Mouse (Mus musculus) megakaryocyte progenitor cell, adult 5-6 weeks (primary cell): ENCODE data around the gene Isca1. TPM values are rescaled to one million over a fixed set of nuclear protein-coding genes. Genes with fewer than 3 reads are reported as not detected.
A peak's percentile ranks its signal among the peaks of the same experiment; 100 is the strongest.
"Not testable (repeated sequence)": the region's sequence is repeated elsewhere in the genome, so short reads cannot be mapped to it uniquely, and the experiment has no call there.

Source experiments
- ATAC-seq: replicated peaks from 2 replicates; pipeline ENCODE4 v1.8.0; 2016; ENCODE audit warnings: mild to moderate bottlenecking, moderate TSS enrichment, inconsistent platforms; ENCODE audit not compliant: poor library complexity
- total RNA-seq, 2 experiments: library from RNA; stranded (forward) in 1 of 2; stranded (reverse) in 1 of 2; fragments of 157-497, 149-512 nt in 1 of 2; fragments of 200-1000 nt in 1 of 2; gene quantifications; 2 replicates each; pipeline versions ENCODE4 v1.2.3 to v1.2.4; 2015 to 2017

Gene Isca1
- total RNA-seq (2015): 65.4 and 74.1 TPM in 2 replicates
- 29.9 and 34.0 TPM in 2 replicates for total RNA-seq (2017)

DNA sequence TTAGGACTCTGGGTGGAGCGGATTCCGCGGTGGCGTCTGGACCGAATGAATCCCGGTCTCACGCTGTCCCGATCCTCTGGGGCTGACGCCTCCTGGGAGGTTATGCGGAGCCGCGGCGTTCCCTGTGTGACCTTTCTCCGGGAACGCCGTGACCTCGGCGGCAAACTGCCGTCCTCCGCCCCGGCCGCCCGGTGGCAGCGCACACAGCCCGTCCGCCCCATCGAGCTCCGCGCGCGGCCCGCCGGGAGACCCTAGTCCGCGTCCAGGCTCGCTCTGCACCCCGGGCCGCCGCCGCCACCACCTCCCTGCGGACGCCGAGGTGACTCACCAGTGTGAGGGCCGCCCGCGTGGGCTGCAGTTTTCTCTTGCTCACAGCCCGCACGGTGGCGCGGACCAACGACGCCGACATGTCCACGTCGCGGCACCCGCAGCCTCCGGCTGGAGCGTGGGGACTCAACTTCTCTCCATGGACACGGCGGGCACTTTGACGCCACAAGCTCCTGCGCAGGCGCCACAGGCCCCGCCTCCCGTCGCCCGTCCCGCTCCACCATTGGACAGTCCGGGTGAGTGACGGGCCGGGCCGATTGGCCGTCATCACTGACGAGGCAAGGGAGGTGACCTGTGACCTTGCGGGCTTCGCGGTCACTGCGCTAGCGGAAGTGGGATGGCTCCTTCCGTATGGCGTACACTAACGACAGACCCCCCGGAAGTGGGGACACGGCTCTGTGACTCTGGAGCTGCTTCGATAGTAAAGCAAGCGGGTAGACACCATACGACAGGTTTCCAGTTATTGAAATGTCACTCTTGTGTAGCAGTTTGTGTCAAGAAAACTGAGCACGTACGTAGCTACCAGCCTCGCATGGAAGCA lies at the start of gene Isca1:
Gene Isca1, minus strand, starts transcription at position 515 of the 868 bp plus-strand sequence.
- peak; percentile 79 for ATAC-seq

DNA sequence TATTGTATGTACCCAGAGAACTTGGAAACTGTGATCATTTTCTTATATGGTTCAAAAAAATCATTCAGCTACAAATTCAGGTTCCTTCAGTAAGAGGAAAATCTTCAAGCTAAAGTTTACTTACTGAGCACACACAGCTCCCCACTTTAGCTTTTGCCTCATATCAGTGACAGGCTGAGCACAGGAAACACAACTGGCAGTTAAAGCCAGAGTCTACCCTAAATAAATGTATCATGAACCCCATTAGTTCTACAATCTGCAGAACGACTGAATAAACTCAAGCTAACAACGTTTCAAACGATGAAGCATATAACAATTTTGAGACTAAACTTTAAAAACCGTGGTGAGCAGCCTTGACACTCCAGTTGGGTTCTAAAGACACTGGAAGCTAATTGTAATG lies 47.7 kb upstream of the Isca1 start:
- no peak for ATAC-seq

DNA sequence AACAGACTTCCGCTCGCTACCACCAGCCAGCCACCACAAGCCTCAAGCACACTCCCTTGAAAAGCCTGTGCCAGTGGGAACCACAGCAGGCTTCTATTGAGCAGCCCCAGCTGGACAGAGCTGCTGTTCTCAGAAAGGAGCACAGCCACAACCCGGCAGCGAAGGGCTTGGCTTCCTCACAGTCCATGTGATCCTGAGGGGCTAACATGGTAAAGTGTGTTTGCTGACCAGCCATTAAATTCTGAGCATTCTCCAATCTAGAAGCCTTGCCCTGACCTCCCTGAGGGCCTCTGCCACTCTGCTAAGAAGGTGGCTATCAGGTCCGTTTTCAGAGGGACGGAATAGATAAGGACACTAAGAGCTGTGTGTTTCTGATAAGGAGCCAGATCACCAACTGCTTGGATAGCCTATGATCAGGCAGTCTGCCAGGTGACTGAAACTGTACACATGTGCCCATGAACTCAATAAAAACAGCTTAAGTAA lies 44.5 kb upstream of the Isca1 start:
- ATAC-seq: peak; percentile 80

DNA sequence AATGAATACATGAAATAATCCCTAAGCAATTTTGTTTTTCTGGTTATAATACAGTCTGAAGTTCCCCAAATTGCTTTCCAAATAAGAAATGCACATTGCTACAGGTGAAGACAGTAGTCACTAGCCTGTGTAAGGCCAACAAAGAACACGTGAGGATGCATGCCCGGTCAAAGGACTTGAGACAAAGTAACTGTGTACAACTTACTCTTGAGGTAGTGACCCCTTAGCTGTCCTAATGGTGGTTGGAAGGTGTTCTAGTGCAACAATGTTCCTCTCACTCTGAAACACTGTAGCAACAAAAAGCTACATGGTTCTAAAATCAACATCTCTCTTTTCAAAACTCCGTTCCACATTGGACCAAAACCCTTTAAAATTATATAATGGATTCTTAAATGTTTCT lies 42.0 kb upstream of the Isca1 start:
- ATAC-seq: no peak

DNA sequence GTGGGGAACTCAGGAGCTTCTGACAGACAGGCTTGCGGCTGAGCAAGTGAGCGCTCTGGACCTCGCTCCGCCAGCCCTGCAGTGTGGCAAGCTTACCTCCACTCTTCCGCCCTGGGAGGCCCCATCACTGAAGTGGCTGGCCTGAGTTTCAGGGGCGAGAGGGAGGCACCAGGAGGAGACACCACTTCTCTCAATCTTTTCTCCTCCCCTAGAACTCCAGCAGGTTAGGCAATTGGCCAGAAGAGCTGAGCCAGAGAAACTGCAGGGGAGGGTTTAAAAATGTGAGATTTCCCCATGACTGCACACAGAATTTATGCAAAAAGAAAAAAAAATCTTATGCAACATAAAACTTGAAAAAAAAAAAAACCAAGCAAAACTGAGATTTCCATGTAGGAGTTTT lies 31.4 kb upstream of the Isca1 start:
- ATAC-seq: no peak

DNA sequence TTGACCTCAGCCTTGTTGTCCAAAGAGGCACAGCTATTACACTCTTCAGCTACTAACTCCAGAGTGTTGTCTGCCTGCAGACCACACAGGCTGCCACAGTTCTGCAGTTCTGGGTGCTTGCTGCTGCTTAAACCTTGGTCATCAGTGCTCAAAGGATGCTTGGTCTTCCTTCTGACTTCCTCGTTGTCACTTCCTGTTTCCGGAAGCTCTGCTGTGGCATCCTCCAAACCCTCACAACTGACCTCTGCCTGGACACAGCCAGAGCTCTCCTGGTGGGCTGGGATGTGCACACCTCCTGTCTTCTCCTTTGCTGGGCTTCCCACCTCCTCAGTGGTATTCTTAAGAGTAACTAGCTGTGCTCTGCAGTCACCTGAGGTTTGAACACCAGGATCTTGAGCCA lies 30.5 kb upstream of the Isca1 start:
- ATAC-seq: no peak

DNA sequence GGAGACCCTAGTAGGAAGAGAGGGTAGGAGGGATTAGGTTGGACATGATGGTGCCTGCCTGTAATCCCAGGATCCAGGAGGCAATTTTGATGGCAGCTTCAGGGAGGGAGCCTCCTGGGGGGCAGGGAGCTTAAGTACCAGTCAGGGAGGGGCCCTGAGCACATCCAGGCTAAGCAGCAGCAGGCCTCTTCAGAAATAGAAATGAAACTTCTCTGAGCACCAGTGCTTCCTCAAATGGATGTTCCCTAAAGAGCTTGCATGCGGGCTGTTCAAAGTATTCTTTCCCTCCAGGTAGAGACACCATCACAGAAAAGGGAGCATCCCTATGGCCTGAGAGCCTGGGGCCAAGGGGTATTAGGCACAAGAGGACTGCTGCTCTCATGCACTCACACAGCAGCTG lies 28.7 kb upstream of the Isca1 start:
- no peak for ATAC-seq

DNA sequence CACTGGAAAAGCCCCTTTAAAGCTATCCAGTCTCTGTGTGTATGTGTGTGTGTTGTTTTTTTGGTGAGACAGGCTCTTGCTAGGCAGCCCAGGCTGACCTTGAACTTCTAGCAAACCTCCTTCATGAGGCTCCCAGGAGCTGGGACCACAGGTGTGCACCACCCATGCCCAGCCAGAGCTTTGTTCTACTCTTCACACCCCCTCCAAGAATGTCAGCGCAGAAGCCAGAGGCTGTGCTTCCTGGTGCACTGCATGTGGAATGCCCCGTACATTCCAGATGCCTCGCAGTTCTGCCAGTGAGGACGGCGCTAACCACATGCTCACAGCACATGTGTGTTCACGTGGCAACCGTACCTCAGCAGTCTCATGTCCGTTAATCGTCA lies 26.8 kb upstream of the Isca1 start:
- ATAC-seq: no peak

DNA sequence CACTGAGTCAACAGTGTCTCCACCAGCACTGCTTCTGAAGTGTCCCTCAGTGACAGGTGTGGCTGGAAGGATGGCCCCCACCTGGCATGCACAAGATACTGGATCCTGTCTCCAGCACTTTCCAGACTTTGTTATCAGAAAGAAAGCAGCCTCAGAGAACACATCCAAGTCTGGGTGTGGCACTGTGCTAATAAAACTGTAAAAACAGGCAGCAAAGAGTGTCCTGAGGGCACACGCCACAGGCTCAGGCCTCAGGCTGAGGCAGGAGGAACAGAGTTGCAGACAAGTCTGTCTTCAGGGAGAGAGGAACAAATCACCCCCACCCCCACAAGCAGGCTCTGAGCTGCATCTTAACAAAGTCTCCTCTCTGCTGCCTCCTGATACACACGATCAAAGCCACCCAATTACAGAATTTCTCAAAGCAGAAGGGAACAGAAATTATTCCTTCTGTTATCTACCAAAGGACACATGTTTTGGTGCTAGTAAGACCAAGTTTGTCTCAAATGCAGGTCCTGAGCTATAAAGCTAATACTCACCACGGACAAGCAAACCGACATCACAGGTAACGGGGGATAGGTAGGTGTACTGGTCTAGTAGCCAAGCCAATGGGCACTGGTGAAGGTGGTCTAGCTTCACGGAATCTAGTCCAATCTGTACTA lies 26.3 kb upstream of the Isca1 start:
- ATAC-seq: peak; percentile 86

DNA sequence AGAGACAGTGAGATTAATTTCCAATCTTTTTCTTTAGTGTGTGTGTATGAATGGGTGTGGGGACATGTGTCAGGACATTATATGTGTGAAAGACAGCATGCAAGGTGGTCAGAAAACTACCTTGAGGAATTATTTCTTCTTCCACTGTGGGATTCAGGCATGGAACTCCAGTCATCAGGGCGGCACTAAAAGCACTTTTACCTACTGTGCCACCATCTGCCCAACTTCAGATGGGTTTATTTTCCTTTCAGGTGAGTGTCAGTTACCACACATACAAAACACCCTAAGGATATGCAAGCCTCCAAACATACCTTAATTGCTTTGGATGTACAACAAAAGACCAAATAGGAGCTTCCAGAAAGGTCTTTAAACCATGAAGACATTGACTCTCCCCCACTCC lies 25.2 kb upstream of the Isca1 start:
- no peak for ATAC-seq

DNA sequence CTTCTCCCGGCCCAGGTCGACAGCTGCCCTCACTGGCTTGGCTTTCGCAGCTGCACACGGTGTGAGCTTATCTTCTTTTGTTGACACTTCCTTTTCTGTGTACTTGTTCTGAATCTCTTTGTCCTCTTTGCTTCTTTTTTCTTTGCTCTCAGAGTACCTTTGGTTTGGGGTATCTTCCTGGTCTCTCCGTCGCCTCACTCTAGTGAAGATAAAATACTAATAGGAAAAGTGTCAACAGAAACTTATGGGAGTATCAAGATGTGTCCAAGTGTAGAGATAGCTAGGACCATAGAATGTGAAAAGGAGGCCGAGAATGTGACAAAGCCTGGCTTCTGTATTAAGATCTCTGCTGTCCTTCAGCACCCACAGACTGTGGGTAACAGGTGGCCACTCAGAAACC lies 12.5 kb upstream of the Isca1 start, which contains the start of gene Gm49354:
Gene Gm49354, minus strand, starts transcription at position 101 of the 400 bp plus-strand sequence.
- ATAC-seq: no peak

DNA sequence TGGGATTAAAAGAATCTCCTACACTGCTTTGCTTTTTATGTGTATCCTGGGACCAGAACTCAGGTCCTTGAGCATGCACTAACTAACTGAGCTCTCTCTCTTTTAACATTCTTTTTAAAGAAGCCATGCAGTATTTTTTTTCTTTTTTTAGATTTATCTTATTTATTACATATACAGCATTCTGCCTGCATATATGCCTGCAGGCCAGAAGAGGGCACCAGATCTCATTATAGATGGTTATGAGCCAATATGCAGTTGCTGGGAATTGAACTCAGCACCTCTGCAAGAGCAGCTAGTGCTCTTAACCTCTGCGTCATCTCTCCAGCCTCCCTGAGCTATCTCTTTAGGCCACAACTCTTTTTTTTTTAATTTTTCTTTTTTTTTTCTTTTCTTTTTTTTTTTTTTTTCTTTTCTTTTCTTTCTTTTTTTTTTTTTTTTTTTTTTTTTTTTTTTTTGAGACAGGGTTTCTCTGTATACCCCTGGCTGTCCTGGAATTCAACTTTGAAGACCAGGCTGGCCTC lies 10.2 kb upstream of the Isca1 start:
- ATAC-seq: not testable (repeated sequence)

DNA sequence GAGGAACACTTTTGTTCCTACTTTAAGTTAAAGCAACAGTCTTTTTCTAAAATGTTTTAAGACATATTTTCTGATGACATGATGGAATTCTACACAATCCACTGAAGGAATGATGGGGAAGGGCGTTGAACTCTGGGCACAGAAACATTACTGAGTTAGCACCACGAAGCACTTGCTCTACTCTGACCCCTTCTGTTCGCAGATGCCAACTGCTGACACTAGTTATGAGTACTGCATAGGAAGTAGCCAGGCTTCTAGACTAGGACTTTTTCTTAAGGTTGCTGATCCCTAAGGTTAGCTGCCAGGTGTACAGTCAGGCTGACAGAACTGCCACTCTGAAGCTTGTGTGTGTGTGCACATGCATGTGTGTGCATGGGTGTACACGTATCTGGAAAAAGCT lies 9.6 kb upstream of the Isca1 start:
- peak; percentile 71 for ATAC-seq

DNA sequence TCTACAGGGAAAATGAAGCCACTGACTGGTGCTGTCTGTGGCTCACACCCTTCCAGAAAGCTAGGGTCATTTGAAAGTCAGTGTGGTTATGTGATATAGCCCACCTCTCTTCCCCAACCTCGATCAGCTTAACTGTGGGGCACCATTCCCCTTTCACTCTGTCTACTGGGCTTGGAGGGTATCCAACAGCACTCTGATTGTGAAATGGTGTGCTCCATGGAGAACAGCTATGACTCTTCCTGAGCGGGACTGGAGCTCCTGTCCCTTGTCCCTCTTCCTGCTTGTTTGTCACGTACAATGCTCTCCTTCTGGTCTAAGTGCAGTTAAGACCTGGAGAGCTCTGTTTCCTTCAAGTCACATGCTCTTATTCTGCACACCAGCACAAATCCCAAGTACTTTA lies 5.6 kb upstream of the Isca1 start:
- no peak for ATAC-seq

DNA sequence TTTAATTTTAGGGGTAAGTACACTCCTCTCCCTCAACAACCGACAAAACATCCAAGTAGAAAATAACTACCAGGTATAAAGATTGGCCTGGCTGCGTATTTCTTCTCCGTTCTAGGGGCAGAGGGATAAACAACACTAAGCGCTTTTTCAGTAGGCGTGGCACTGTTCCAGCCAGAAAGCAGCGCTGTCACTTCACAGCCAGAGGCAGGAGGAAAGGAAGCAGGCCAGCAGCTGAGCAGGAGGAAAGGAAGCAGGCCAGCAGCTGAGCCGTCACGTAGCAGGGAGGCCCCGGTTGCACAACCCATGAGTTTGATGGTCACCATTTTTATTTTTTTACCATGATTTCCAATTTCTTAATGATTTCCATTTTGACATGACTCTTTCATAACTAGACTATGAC lies 1.6 kb upstream of the Isca1 start:
- peak; percentile 52 for ATAC-seq

DNA sequence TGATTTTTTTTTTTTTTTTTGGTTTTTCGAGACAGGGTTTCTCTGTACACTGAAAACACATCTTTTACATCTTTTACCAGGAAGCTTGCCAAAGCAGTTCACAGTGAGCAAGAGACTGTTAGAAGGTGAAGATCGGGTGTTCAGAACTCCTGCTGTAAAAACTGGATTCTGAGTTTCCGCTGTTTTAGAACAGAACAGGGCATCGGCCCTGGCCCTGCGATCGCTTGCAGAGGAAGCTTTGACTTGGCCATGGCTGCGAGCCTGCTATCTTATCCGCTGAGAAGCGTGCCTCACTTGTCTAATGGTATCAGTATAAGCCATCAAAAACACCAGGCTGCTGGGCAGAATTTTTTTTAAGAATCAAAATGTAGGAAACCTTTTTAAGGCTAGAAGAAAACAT lies 1.2 kb upstream of the Isca1 start:
- ATAC-seq: no peak

DNA sequence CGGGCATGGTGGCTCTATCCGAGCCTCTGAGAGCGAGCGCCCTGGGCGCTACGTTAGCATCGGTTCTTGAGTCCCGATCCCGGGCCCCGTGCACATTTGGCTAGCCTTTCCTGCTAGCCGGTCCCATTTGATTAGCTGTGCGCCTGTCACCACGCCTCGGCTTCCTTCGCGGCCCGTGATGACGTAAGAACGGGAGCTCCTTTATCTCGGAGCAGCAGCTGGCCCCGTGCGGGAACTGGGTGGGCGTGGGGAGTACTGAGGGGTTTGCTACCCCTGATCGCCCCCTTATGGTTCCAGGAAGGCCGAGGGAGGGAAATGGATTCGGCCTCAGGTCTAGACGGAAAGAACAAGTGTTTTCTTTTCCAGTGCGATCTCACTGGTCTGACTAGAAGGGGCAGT lies 553 bp upstream of the Isca1 start:
- peak; percentile 64 for ATAC-seq

DNA sequence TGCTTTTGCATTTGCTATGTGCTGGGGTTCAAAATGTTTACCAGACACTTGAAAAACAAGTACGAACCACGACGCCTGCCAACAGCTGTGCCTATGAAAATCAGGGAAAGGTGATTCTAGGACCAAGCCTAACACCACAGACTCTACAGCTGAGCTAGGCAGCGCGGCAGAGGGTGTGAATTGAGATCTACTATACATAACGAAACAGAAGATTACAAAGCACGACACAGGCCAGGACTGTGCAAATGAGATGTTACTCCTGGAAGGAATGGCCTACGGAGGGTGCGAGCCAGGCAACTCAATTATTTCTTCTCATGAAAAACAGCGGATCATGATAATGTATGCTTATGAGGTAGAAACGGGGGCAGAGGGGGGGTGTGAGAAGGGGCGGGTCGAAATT lies 1.1 kb downstream of the Isca1 start:
- no peak for ATAC-seq

DNA sequence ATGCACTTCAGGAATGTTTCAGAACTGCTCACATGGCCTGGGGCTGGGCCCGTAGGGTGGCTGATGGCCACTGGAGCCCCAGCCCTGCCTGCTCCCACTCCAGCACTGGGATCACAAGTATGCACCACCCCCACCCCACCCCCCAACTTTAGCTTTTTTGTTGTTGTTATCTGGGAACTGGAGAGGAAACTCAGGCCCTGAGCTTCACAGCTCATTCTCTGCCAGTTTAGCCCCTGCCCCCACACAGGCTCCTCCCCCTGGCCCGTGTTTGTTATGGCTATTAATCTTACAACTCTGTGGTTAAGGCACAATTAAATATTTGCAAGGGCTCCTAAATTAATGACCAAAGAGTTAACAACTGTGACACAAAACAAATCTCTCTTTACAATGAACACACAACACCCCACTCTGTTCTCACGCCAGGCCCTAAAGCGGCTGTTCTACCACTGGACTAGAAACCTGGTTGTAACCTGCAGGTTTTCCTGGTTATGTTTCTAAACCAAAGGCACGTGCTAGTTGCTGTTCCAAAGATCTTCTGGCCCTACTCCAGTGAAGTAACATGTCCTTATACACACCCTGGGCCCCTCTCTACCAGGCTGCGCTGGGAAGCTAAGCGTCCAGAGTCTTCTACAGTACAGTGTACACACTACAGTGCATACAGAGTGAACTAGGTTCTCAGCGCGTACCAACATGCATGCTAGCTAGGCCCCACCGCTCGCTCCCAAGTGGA lies 2.7 kb downstream of the Isca1 start:
- ATAC-seq: no peak

DNA sequence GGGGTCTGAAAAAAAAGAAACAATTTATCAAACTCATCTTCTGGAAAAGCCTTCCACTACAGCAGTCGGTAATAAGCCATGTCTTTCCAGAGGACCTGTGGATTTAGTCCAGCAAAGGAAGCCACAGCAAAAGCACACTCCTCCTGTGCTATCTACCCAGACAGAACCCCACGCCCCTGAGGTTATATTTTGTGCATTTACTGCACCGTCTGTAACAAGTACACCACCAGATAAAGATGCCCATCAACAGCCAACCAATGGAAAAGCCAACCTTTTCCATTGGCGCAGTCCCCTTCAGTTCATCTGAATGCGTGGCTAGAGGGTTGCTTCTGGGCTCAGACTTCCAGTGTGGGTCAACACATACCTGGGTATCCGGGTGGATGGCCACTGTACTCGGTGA lies 6.8 kb downstream of the Isca1 start:
- peak; percentile 85 for ATAC-seq

DNA sequence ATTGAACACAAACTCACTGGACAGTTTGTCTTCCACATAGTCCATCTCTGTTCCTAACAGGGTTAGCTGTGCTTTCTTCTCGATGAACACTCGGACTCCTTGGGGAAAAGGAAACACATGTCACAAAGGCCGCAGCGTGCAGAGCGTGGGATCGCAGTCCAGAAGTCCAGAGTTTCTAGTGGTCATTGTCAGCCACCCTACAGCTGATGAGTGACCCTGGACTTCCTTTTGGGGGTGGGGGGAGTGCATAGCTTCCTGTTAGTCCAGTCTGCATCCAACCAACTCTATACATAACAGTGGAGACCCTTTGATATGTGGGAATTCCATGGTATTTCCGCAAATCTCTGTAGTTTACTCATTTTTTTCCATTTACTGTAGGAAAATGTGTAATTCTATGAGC lies 12.7 kb downstream of the Isca1 start:
- no peak for ATAC-seq
